Mouse (Mus musculus) testis, adult 2 months (tissue): ENCODE results near the gene Ccdc9. TPM values are rescaled to one million over a fixed set of nuclear protein-coding genes. Genes with fewer than 3 reads are reported as not detected.

ENCODE experiments used
- H3K27ac ChIP-seq: fragments of 200-500 bp; 2 replicates; pipeline ENCODE4 v1.5.1; 2012; ENCODE audit warnings: low read depth, low read length; ENCODE audit not compliant: control insufficient read depth, insufficient read depth
- H3K27me3 ChIP-seq: fragments of 200-500 bp; 2 replicates; pipeline ENCODE4 v1.6.1; 2012; ENCODE audit warnings: mild to moderate bottlenecking, low read length, moderate library complexity; ENCODE audit not compliant: control insufficient read depth, insufficient read depth
- H3K36me3 ChIP-seq: fragments of 200-500 bp; 2 replicates; pipeline ENCODE4 v1.6.1; 2012; ENCODE audit warnings: mild to moderate bottlenecking, low read length; ENCODE audit not compliant: control insufficient read depth, insufficient read depth
- H3K4me1 ChIP-seq: fragments of 200-500 bp; 2 replicates; pipeline ENCODE4 v1.6.1; 2012; ENCODE audit warnings: low read length; ENCODE audit not compliant: control insufficient read depth, insufficient read depth
- H3K4me3 ChIP-seq: fragments of 200-500 bp; 2 replicates; pipeline ENCODE4 v1.5.1; 2012; ENCODE audit warnings: low read depth, mild to moderate bottlenecking, low read length, moderate library complexity, mixed read lengths; ENCODE audit not compliant: control insufficient read depth
- CTCF ChIP-seq: fragments of 200-500 bp; IDR thresholded peaks from 2 replicates; pipeline ENCODE4 v1.5.1; 2012; ENCODE audit warnings: low read depth, mild to moderate bottlenecking, inconsistent platforms, low read length, moderate library complexity; ENCODE audit not compliant: control insufficient read depth, insufficient read depth, insufficient replicate concordance
- POLR2A ChIP-seq: fragments of 200-500 bp; IDR thresholded peaks from 2 replicates; pipeline ENCODE4 v1.6.1; 2012; ENCODE audit warnings: low read depth, mild to moderate bottlenecking, inconsistent platforms, low read length, moderate library complexity; ENCODE audit not compliant: control insufficient read depth
- polyA plus RNA-seq: library from polyadenylated mRNA; depleted of rRNA; stranded (reverse); fragments of >200 nt; gene quantifications from 2 replicates; pipeline ENCODE4 v1.2.3, GENCODE M21; 2012

Gene Ccdc9
- polyA plus RNA-seq, 1 experiment, result 46.0 TPM

- H3K4me3 ChIP-seq, result peak overlapping the region; percentile 73
- peaks cover 44% of the 10 kb centered on the region for H3K4me1 ChIP-seq
- H3K36me3 ChIP-seq, result no peaks in the 10 kb centered on the region
- no peak overlapping the region for H3K27ac ChIP-seq
- H3K27me3 ChIP-seq, result no peaks in the 10 kb centered on the region
- TF ChIP-seq POLR2A (peak; percentile 20; the same call in 1 of the 2 replicates), CTCF (no peak)
These were observed 12.9 kb upstream of the Ccdc9 start for GRCm38 (mm10) chr7:16299419-16300035.

- H3K27ac ChIP-seq, result no peak overlapping the region; the same call in 1 of the 2 replicates
- H3K4me3 ChIP-seq, result no peak overlapping the region
- peaks cover 44% of the 10 kb centered on the region for H3K4me1 ChIP-seq
- TF ChIP-seq CTCF, result no peak
- no peak for TF ChIP-seq POLR2A
- no peaks in the 10 kb centered on the region for H3K27me3 ChIP-seq
- no peaks in the 10 kb centered on the region for H3K36me3 ChIP-seq
These were observed 12.3 kb upstream of the Ccdc9 start for GRCm38 (mm10) chr7:16298927-16299326.

GRCm38 (mm10) chr7:16297616-16298015 lies 11.0 kb upstream of the Ccdc9 start:
- Histone ChIP-seq H3K27me3 (no peaks in the 10 kb centered on the region), H3K4me1 (peaks cover 44% of the 10 kb centered on the region), H3K36me3 (no peaks in the 10 kb centered on the region), H3K4me3 (no peak overlapping the region), H3K27ac (no peak overlapping the region)
- TF ChIP-seq CTCF, result no peak
- no peak for TF ChIP-seq POLR2A

- H3K27ac ChIP-seq, result no peak overlapping the region
- TF ChIP-seq POLR2A (no peak), CTCF (no peak)
- H3K36me3 ChIP-seq, result no peaks in the 10 kb centered on the region
- peak overlapping the region; percentile 1 for H3K4me3 ChIP-seq
- H3K4me1 ChIP-seq, result peaks cover 42% of the 10 kb centered on the region
- no peaks in the 10 kb centered on the region for H3K27me3 ChIP-seq
These were observed 10.3 kb upstream of the Ccdc9 start for GRCm38 (mm10) chr7:16296766-16297390.

- 0 out of 2 replicates have a peak overlapping the region, but pooled peaks have one; percentile 16 for H3K27ac ChIP-seq
- no peaks in the 10 kb centered on the region for H3K27me3 ChIP-seq
- no peaks in the 10 kb centered on the region for H3K36me3 ChIP-seq
- TF ChIP-seq POLR2A (no peak), CTCF (no peak)
- H3K4me1 ChIP-seq, result peaks cover 40% of the 10 kb centered on the region
- H3K4me3 ChIP-seq, result no peak overlapping the region
These were observed 9.6 kb upstream of the Ccdc9 start for GRCm38 (mm10) chr7:16296146-16296545.

- H3K4me3 ChIP-seq, result peak overlapping the region; percentile 86
- TF ChIP-seq CTCF (no peak), POLR2A (peak; percentile 36; the same call in 1 of the 2 replicates)
- peak overlapping the region; percentile 46 for H3K27ac ChIP-seq
- H3K36me3 ChIP-seq, result no peaks in the 10 kb centered on the region
- no peaks in the 10 kb centered on the region for H3K27me3 ChIP-seq
- H3K4me1 ChIP-seq, result peaks cover 36% of the 10 kb centered on the region
These were observed 8.8 kb upstream of the Ccdc9 start for GRCm38 (mm10) chr7:16295321-16295900.

GRCm38 (mm10) chr7:16294837-16295236 lies 8.2 kb upstream of the Ccdc9 start:
- Histone ChIP-seq H3K27ac (peak overlapping the region; percentile 46), H3K4me3 (peak overlapping the region; percentile 86), H3K27me3 (no peaks in the 10 kb centered on the region), H3K36me3 (no peaks in the 10 kb centered on the region), H3K4me1 (peaks cover 32% of the 10 kb centered on the region)
- TF ChIP-seq POLR2A, result no peak
- TF ChIP-seq CTCF, result peak; percentile 95
